Mouse (Mus musculus): ENCODE results near the gene Hrh3.
A peak's percentile ranks its signal among the peaks of the same experiment; 100 is the strongest.

The Hrh3 gene

GRCm38 (mm10) chr2:180063338-180064131 lies 40.8 kb downstream of the Hrh3 start:
- DNase-seq (ENCODE audit: low spot score in 2 of 2), result no peak

GRCm38 (mm10) chr2:180053001-180053400 lies 51.3 kb downstream of the Hrh3 start:
- no peak for DNase-seq (ENCODE audit: low spot score in 2 of 2)

GRCm38 (mm10) chr2:180051986-180052733 lies 52.1 kb downstream of the Hrh3 start:
- DNase-seq (ENCODE audit: low spot score in 2 of 2), result no peak

GRCm38 (mm10) chr2:180050986-180051385 lies 53.3 kb downstream of the Hrh3 start:
- peak; percentile 66 to 89 for DNase-seq (ENCODE audit: low spot score in 2 of 2)

All from urinary bladder, postnatal 4 days (tissue).